Mouse (Mus musculus) neural tube, embryonic 13.5 days (tissue): ENCODE data around the gene Usp49. TPM values are rescaled to one million over a fixed set of nuclear protein-coding genes. Genes with fewer than 3 reads are reported as not detected.

Experiments used
- ATAC-seq: fragments of 200-750 bp; cut with Nextera tagmentation; 2 replicates; pipeline ENCODE4 v1.8.0; 2017; ENCODE audit warnings: low read depth, mild to moderate bottlenecking, moderate TSS enrichment, moderate library complexity
- H3K27ac ChIP-seq: fragments of 300-500 bp; sonication (generic); replicated peaks from 2 replicates; pipeline ENCODE4 v1.5.1; 2015; ENCODE audit warnings: moderate library complexity, mild to moderate bottlenecking, inconsistent platforms
- H3K27me3 ChIP-seq: fragments of 300-500 bp; sonication (generic); 2 replicates; pipeline ENCODE4 v1.6.1; 2015; ENCODE audit warnings: mild to moderate bottlenecking, inconsistent platforms
- H3K36me3 ChIP-seq: fragments of 300-500 bp; sonication (generic); 2 replicates; pipeline ENCODE4 v1.6.1; 2015; ENCODE audit warnings: mild to moderate bottlenecking, inconsistent platforms
- H3K4me1 ChIP-seq: fragments of 300-500 bp; sonication (generic); replicated peaks from 2 replicates; pipeline ENCODE4 v1.6.1; 2015; ENCODE audit warnings: inconsistent platforms
- H3K4me2 ChIP-seq: fragments of 300-500 bp; sonication (generic); 2 replicates; pipeline ENCODE4 v1.6.1; 2015; ENCODE audit warnings: inconsistent platforms, mild to moderate bottlenecking, moderate library complexity
- H3K4me3 ChIP-seq: fragments of 300-500 bp; sonication (generic); 2 replicates; pipeline ENCODE4 v1.5.1; 2015; ENCODE audit warnings: mild to moderate bottlenecking, inconsistent platforms
- H3K9ac ChIP-seq: fragments of 300-500 bp; sonication (generic); 2 replicates; pipeline ENCODE4 v1.6.1; 2015; ENCODE audit warnings: moderate library complexity, mild to moderate bottlenecking, inconsistent platforms
- H3K9me3 ChIP-seq: fragments of 300-500 bp; sonication (generic); 2 replicates; pipeline ENCODE4 v1.6.1; 2016; ENCODE audit warnings: inconsistent platforms
- WGBS: fragments of 180-500 bp; shearing (Covaris S2); methylation state at CpG from one replicate; pipeline ENCODE4 v1.1.7; 2015; 5-methylcytosine and 5-hydroxymethylcytosine counted together
- polyA plus RNA-seq: library from polyadenylated mRNA; unstranded; fragments of >200 nt; fragmentation: Nextera tagmentation; extraction: Ambion mirVana; gene quantifications from 2 replicates; pipeline ENCODE4 v1.2.1, GENCODE M21; 2015

The Usp49 gene
- polyA plus RNA-seq, 1 experiment from 2014 or later, result 8.2 TPM

DNA sequence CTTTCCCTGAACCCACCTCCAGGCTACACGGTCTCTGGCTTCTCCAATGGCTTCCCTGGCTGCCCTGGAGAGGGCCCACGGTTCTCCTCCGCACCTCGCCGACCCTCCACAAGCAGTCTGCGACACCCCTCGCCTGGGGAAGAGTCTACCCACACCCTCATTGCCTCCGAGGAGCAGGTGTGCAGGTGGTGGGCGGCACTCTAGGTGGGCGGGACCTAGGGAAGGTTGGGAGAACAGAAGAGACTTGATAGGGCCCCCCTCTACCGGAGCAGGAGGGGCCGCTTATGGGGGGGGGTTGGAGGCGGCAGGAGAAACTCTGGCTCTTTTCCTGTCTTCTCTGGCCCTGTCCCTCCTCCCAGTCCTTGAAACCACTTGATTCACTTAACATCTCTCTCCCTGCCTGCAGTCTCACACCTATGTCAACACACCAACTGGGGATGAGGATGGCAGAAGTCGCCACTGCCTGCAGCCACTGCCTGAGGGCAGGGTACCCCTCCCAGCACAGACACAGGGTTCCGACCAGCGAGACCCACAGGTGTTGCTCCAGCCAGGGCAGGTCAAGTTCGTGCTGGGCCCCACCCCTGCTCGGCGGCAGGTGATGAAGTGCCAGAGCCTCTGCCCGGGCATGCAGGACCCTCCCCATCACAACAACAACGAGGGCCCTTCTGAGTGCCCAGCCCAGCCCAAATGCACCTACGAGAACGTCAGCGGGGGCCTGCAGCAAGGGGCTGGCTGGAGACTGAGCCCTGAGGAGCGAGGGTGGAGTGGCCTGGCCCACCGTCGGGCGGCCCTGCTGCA, 72.3 kb downstream of the Usp49 start:
- no peak overlapping the region for H3K9ac ChIP-seq
- H3K27me3 ChIP-seq, result peaks cover 21% of the 10 kb centered on the region
- no peaks in the 10 kb centered on the region for H3K9me3 ChIP-seq
- ATAC-seq, result no peak
- peaks cover 55% of the 10 kb centered on the region for H3K36me3 ChIP-seq
- no peak overlapping the region for H3K4me3 ChIP-seq
- H3K4me2 ChIP-seq, result no peak overlapping the region
- H3K4me1 ChIP-seq, result no peaks in the 10 kb centered on the region
- 41% methylated on average over 28 of the region's 28 CpGs for WGBS
- H3K27ac ChIP-seq, result no peak overlapping the region

DNA sequence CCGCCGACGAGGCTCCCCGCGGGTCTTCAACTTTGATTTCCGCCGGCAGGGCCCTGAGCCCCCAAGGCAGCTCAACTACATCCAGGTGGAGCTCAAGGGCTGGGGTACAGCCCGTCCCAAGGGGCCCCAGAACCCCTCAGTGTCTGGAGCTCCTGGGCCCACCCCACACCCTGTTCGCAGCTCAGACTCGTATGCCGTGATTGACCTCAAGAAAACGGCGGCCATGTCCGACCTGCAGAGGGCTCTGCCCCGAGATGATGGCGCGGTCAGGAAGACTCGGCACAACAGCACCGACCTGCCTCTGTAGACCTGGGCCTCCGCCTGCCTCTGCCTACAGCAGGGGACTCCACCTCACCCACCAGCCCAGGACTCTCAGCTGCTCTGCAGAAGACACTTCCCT, 73.1 kb downstream of the Usp49 start:
- Histone ChIP-seq H3K4me1 (no peaks in the 10 kb centered on the region), H3K4me3 (no peak overlapping the region), H3K9me3 (no peaks in the 10 kb centered on the region), H3K9ac (no peak overlapping the region), H3K4me2 (no peak overlapping the region), H3K27me3 (peaks cover 21% of the 10 kb centered on the region), H3K36me3 (peaks cover 51% of the 10 kb centered on the region), H3K27ac (no peak overlapping the region)
- 25% methylated on average over 20 of the region's 20 CpGs for WGBS
- no peak for ATAC-seq

DNA sequence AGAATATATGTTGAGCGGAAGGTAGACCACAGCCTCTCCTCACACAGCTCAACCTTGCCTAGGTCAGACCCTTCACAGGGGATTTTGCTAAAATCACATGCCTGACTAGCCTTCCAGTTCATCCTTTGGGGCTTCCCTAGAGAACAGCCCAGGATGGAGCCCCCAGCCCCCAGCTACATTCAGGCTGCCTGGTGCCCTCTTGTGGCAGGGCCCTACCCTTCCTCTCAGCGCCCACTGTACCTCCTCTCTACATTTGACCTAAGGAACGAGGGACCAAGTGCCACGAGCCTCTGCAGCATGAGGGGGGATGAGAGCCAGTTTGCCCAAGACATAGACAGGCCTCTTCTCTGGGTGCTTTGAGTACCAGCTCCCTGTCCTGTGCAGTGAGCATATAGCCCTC, 74.2 kb downstream of the Usp49 start:
- H3K27me3 ChIP-seq, result peaks cover 21% of the 10 kb centered on the region
- H3K27ac ChIP-seq, result no peak overlapping the region
- H3K4me2 ChIP-seq, result no peak overlapping the region
- WGBS, result 78% methylated on average over 4 of the region's 4 CpGs
- H3K4me1 ChIP-seq, result no peaks in the 10 kb centered on the region
- H3K9me3 ChIP-seq, result no peaks in the 10 kb centered on the region
- ATAC-seq, result no peak
- no peak overlapping the region for H3K9ac ChIP-seq
- H3K4me3 ChIP-seq, result no peak overlapping the region
- peaks cover 42% of the 10 kb centered on the region for H3K36me3 ChIP-seq

DNA sequence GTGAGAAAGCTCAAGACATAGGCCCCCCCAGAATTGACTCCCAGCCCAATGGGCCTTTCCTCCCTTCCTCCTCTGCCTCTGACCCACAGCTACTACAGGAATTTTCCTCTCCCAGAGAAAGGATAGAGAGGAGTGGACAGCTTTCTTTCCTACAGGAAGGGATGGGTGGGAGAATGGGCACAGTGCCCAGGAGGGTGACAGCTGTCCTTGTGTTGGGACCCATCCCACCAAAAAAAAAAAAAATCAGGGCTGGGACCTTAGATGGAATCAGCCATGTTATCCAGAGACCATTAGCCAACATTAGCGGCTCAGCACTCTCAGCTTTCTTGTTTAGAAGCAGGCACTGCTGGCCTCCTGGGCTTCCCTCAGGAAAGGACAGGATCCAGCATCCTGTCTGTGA, 75.7 kb downstream of the Usp49 start:
- Histone ChIP-seq H3K4me1 (no peaks in the 10 kb centered on the region), H3K27me3 (peaks cover 21% of the 10 kb centered on the region), H3K27ac (0 out of 2 replicates have a peak overlapping the region, but pooled peaks have one; percentile 3), H3K4me3 (no peak overlapping the region), H3K36me3 (peaks cover 28% of the 10 kb centered on the region), H3K4me2 (no peak overlapping the region), H3K9me3 (no peaks in the 10 kb centered on the region), H3K9ac (no peak overlapping the region)
- no peak for ATAC-seq
- 79% methylated on average over 1 of the region's 1 CpGs for WGBS

DNA sequence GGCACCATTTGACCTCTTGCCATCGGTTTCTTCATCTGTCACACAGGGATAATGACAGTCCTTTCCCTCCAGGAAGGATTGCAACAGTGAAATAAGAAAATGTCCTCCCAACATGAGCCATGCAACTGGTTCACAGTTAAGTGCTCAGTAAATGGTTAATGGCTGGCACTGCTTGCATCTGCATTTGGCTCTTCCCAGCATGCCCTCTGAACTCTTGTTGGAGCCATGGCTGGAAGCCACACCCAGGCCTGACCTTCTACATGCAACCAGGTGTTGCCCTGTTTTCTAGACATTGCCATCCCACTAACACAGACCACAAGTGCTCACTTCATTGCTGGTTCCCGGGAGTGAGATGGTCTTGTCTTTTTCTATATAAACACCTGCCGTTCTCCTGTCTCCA, 77.5 kb downstream of the Usp49 start:
- no peak for ATAC-seq
- Histone ChIP-seq H3K4me3 (no peak overlapping the region), H3K9ac (no peak overlapping the region), H3K9me3 (no peaks in the 10 kb centered on the region), H3K27me3 (peaks cover 8% of the 10 kb centered on the region; the same call in 1 of the 2 replicates), H3K27ac (no peak overlapping the region), H3K36me3 (peaks cover 10% of the 10 kb centered on the region), H3K4me1 (no peaks in the 10 kb centered on the region), H3K4me2 (no peak overlapping the region)
- WGBS, result 87% methylated on average over 3 of the region's 3 CpGs

DNA sequence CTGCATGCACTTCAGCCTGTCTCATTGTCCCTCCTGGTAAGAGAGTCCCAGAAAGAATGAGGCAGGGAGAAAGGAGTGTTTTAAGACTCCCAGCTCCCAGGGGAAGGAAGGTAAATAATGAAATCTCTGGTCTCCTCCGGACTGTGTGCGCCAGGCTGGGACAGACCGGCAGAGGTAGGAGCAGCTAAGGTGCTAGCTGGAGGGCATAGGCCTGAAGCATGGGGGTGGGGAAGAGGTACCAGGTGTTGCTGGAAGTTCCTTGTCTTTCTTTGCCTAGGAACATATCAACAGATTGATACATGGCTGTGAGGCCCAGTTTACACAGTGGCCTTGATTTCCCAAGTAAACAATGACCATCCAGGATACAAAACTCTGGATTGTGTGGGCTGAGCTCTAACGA, 78.5 kb downstream of the Usp49 start:
- no peaks in the 10 kb centered on the region for H3K36me3 ChIP-seq
- no peaks in the 10 kb centered on the region for H3K9me3 ChIP-seq
- H3K4me3 ChIP-seq, result no peak overlapping the region
- H3K4me2 ChIP-seq, result no peak overlapping the region
- no peak overlapping the region for H3K27ac ChIP-seq
- no peaks in the 10 kb centered on the region for H3K27me3 ChIP-seq
- no peak for ATAC-seq
- H3K9ac ChIP-seq, result no peak overlapping the region
- no peaks in the 10 kb centered on the region for H3K4me1 ChIP-seq
- 76% methylated on average over 4 of the region's 4 CpGs for WGBS

DNA sequence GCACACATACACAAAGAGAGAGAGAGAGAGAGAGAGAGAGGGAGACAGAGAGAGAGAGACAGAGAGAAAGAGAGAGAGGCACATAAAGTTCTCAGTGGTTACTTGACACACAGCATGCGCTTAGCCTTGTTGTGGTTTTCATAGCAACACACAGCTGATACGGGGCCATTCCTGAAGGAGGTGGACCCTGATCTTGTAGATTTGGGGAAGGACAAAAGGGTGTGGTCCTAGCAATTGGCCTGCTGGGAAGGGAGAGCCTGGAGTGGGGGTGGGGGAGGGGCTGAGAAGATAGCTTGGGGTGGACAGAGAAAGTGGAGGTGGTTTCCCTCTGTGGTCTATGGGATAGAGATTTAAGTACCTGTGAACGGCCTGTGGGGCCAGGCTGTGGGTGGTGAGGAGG, 79.5 kb downstream of the Usp49 start:
- Histone ChIP-seq H3K4me2 (no peak overlapping the region), H3K4me1 (no peaks in the 10 kb centered on the region), H3K4me3 (no peak overlapping the region), H3K27ac (no peak overlapping the region), H3K9me3 (no peaks in the 10 kb centered on the region), H3K27me3 (no peaks in the 10 kb centered on the region), H3K9ac (no peak overlapping the region), H3K36me3 (no peaks in the 10 kb centered on the region)
- 77% methylated on average over 3 of the region's 3 CpGs for WGBS
- no peak for ATAC-seq

DNA sequence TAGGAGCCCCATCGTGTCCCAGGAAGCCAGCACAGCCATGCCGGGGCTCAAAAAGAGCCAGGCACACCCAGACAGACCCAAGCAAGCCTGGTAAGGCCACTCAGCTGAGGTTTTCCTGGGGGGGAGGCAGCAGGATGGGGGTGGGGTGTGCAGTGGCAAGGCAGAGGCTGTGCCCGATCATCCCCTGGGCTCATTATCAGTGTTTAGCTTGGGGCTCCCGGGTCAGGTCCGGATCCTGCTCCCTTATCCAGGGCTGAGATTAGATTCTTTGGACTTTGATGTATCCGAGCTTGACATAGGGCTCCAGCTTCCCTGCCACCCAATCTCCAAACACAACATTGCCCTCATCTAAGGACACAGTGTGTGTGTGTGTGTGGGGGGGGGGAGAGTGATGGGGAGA, 81.4 kb downstream of the Usp49 start:
- ATAC-seq, result no peak
- Histone ChIP-seq H3K27me3 (no peaks in the 10 kb centered on the region), H3K36me3 (no peaks in the 10 kb centered on the region), H3K4me1 (no peaks in the 10 kb centered on the region), H3K4me3 (no peak overlapping the region), H3K4me2 (no peak overlapping the region), H3K9ac (no peak overlapping the region), H3K9me3 (no peaks in the 10 kb centered on the region), H3K27ac (no peak overlapping the region)
- 81% methylated on average over 6 of the region's 6 CpGs for WGBS

DNA sequence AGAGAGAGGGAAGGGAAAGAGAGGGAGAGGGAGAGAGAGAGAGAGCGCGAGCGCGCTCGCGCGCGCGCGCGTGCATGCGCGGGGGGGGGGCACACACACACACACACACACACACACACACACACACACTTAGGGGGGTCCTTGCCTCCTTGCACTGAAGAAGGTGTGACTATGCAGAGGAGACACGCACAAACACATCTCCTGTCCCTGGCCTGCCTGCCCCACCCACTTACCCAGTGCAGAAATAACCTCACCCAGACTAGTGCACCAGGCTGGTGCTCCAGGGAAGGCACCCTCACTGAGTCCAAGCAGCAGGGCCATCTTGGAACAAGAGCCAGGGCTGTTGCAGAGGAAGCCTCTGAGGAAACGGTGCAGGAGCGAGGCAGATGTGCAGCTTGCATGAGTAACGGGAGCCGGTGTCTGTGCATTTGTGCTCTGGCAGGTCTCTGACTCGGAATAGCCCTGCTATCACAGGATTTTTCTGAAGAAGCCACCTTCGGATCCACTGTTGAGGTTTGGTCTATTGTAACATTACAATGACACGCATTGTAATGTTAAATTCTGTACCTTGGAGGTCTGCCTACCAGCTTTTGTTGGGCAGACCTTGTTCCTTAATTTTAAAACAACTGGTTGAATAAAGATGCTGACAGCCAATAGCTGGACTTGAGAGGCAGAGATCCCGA, 82.5 kb downstream of the Usp49 start:
- no peak for ATAC-seq
- Histone ChIP-seq H3K9ac (no peak overlapping the region), H3K4me2 (no peak overlapping the region)

DNA sequence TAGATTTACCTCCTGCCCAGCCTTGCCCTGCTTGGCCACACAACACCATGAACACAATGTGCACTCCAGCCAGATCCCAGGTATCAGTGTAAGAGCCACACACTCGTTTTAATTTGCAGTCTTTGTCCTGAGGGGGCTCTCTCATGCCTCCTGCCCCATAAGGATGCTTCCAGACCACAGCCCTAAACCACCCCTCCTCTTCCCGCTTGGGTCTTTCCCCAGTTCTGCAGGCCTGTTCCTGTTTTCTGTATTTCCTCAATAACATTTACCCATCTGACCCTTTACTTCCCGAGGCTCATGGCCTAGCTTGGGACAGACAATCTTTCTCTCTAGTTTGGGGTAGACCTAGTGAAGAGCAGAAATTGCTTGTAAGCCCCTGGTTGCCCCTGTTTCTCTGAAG, 84.5 kb downstream of the Usp49 start:
- Histone ChIP-seq H3K9ac (no peak overlapping the region), H3K27me3 (no peaks in the 10 kb centered on the region), H3K27ac (no peak overlapping the region), H3K36me3 (no peaks in the 10 kb centered on the region), H3K9me3 (no peaks in the 10 kb centered on the region), H3K4me3 (no peak overlapping the region), H3K4me1 (no peaks in the 10 kb centered on the region), H3K4me2 (no peak overlapping the region)
- ATAC-seq, result no peak
- WGBS, result 63% methylated on average over 3 of the region's 3 CpGs

More for the DNA sequence above, 82.5 kb downstream of the Usp49 start:
- Histone ChIP-seq H3K36me3 (no peaks in the 10 kb centered on the region), H3K27me3 (no peaks in the 10 kb centered on the region), H3K4me3 (no peak overlapping the region), H3K9me3 (no peaks in the 10 kb centered on the region), H3K4me1 (no peaks in the 10 kb centered on the region), H3K27ac (no peak overlapping the region)
- 51% methylated on average over 21 of the region's 22 CpGs for WGBS

DNA sequence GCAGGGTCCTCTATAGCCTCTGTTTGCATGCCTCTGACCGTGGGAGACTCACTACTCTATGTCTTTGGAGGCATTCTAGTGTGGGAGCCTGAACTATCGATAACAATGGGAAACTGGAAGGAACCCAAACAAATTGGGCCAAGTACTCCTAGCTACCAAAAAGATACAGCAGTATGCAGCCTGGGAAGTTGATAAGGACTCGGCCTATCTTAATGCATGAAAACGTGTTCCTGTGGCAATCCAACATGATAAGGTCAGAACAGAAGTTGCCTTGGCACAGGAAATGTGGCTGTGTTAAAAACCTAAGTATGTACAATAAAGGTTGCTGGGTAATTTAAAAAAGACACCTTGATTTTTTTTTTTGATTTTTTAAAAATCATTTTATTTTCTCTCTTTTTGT, 90.7 kb downstream of the Usp49 start:
- no peaks in the 10 kb centered on the region for H3K4me1 ChIP-seq
- no peaks in the 10 kb centered on the region for H3K9me3 ChIP-seq
- H3K36me3 ChIP-seq, result no peaks in the 10 kb centered on the region
- H3K27me3 ChIP-seq, result no peaks in the 10 kb centered on the region; the same call in 1 of the 2 replicates
- no peak overlapping the region for H3K4me3 ChIP-seq
- no peak overlapping the region for H3K4me2 ChIP-seq
- no peak overlapping the region for H3K27ac ChIP-seq
- no peak for ATAC-seq
- no peak overlapping the region for H3K9ac ChIP-seq
- 90% methylated on average over 4 of the region's 4 CpGs for WGBS

DNA sequence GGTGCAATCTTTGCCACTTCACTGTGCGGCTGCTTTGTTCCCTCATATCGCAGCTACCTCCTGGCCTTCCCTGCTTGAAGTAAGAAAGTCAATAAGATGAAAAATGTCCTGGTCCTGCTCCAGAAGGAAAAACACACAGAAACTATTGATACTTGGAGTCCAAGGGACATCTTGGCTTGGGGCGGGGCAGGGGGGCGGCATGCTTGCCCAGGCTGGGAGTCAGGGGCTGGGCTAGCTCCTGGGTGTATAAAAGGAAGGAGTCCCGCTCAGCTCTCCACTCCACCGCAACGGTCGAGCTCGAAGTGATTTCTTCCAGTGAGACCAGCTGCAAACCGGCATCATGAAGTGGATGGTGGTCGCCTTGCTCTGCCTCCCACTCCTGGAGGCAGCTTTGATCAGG, 96.1 kb downstream of the Usp49 start, which contains the start of gene Pgc:
Pgc (plus strand) TSS at position 277 of the 400 bp plus-strand sequence.
- 71% methylated on average over 11 of the region's 11 CpGs for WGBS
- Histone ChIP-seq H3K36me3 (no peaks in the 10 kb centered on the region), H3K27me3 (no peaks in the 10 kb centered on the region; the same call in 1 of the 2 replicates), H3K9ac (no peak within 1 kb of the TSS), H3K9me3 (no peaks in the 10 kb centered on the region), H3K4me3 (no peak within 1 kb of the TSS), H3K4me1 (no peaks in the 10 kb centered on the region), H3K4me2 (no peak within 1 kb of the TSS), H3K27ac (no peak within 1 kb of the TSS)
- ATAC-seq, result no peak
